Mouse (Mus musculus) frontal cortex, postnatal 14 days (tissue): ENCODE data around the gene Rab6a.
A peak's percentile ranks its signal among the peaks of the same experiment; 100 is the strongest.

Source experiments
- DNase-seq, 2 experiments: peaks; one replicate each; pipeline ENCODE4 v3.0.0; 2022; ENCODE audit warnings: low spot score in 2 of 2

Rab6a gene

GRCm38 (mm10) chr7:100681132-100681531 lies 73.9 kb downstream of the Rab6a start:
- no peak for DNase-seq

- DNase-seq: no peak
These were observed 76.0 kb downstream of the Rab6a start for GRCm38 (mm10) chr7:100683241-100683640.

GRCm38 (mm10) chr7:100684081-100684480 lies 76.9 kb downstream of the Rab6a start:
- no peak for DNase-seq

GRCm38 (mm10) chr7:100684538-100684937 lies 77.3 kb downstream of the Rab6a start:
- peak in 1 of 2 experiments; percentile 60 for DNase-seq

- peak in 1 of 2 experiments; percentile 50 for DNase-seq
These were observed 78.1 kb downstream of the Rab6a start for GRCm38 (mm10) chr7:100685061-100686030.

GRCm38 (mm10) chr7:100688471-100688870 lies 81.3 kb downstream of the Rab6a start:
- DNase-seq: no peak
